Mouse (Mus musculus) liver, adult 2 months (tissue): ENCODE measurements around the gene Intu. TPM values are rescaled to one million over a fixed set of nuclear protein-coding genes. Genes with fewer than 3 reads are reported as not detected.

Source experiments
- DNase-seq: peaks from one replicate; pipeline ENCODE4 v3.0.0-alpha.2; 2011; ENCODE audit warnings: low read depth, low spot score; ENCODE audit errors: extremely low read depth
- H3K27ac ChIP-seq: fragments of 200-500 bp; replicated peaks from 2 replicates; pipeline ENCODE4 v1.5.1; 2012; ENCODE audit warnings: low read depth, mild to moderate bottlenecking, control low read depth, inconsistent platforms, low read length; ENCODE audit not compliant: insufficient read depth
- H3K27me3 ChIP-seq: fragments of 200-500 bp; 2 replicates; pipeline ENCODE4 v1.6.1; 2012; ENCODE audit warnings: mild to moderate bottlenecking, moderate library complexity, low read length, inconsistent platforms; ENCODE audit not compliant: control insufficient read depth, insufficient read depth
- H3K36me3 ChIP-seq: fragments of 200-500 bp; 2 replicates; pipeline ENCODE4 v1.6.1; 2012; ENCODE audit warnings: low read length, inconsistent platforms; ENCODE audit not compliant: control insufficient read depth, insufficient read depth
- H3K4me1 ChIP-seq: fragments of 200-500 bp; 2 replicates; pipeline ENCODE4 v1.6.1; 2011; ENCODE audit warnings: low read length; ENCODE audit not compliant: control insufficient read depth, insufficient read depth
- H3K4me3 ChIP-seq: fragments of 200-500 bp; 2 replicates; pipeline ENCODE4 v1.5.1; 2011; ENCODE audit warnings: low read depth, mild to moderate bottlenecking, control low read depth, low read length, moderate library complexity; ENCODE audit not compliant: insufficient read depth
- H3K79me2 ChIP-seq: fragments of 200-500 bp; 2 replicates; pipeline ENCODE4 v1.6.1; 2012; ENCODE audit warnings: inconsistent platforms, mild to moderate bottlenecking, low read length, moderate library complexity; ENCODE audit not compliant: control insufficient read depth, insufficient read depth
- H3K9ac ChIP-seq: fragments of 200-500 bp; 2 replicates; pipeline ENCODE4 v1.6.1; 2012; ENCODE audit warnings: low read depth, mild to moderate bottlenecking, control low read depth, inconsistent platforms, low read length
- CTCF ChIP-seq: fragments of 200-500 bp; IDR thresholded peaks from 2 replicates; pipeline ENCODE4 v1.5.1; 2011; ENCODE audit warnings: low read depth, low read length, control low read depth
- POLR2A ChIP-seq: fragments of 200-500 bp; IDR thresholded peaks from 2 replicates; pipeline ENCODE4 v1.6.1; 2011; ENCODE audit warnings: low read length, control low read depth; ENCODE audit not compliant: insufficient read depth; ENCODE audit errors: extremely low read depth
- WGBS: fragments of 180-500 bp; shearing (Covaris S2); methylation state at CpG from one replicate; pipeline ENCODE4 v1.1.7; 2018; 5-methylcytosine and 5-hydroxymethylcytosine counted together
- polyA plus RNA-seq: library from polyadenylated mRNA; depleted of rRNA; stranded (reverse); fragments of >200 nt; gene quantifications from 2 replicates; pipeline ENCODE4 v1.2.3, GENCODE M21; 2012
- total RNA-seq: library from RNA; depleted of rRNA; stranded (reverse); fragments of >200 nt; gene quantifications from 2 replicates; pipeline ENCODE4 v1.2.3, GENCODE M21; 2014

Gene Intu
- total and polyA plus RNA-seq, 2 experiments = 0.82 to 2.2 TPM

DNA sequence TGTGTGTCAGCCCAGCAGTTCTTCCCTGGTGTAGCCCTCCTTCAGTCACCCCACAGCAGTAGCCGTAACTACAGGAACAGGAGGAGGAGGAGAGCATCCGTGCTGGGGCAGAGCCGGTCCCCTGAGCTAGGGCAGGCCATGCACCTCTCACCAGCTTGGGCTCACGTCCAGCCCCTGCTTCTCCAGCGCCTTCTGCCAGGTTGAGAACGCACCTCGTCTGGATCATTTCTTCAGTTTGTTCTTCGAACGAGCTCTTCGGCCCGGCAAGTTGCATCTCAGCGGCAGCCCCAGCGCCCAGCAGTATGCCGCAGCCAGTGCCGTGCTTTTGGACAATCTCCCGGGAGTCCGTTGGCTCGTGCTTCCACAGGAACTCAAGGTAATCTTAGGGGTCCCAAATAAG, 152.1 kb downstream of the Intu start:
- Histone ChIP-seq H3K36me3 (no peaks in the 10 kb centered on the region), H3K27ac (no peak overlapping the region), H3K27me3 (no peaks in the 10 kb centered on the region), H3K9ac (no peak overlapping the region), H3K4me1 (0 out of 2 replicates have a peak, but pooled peaks cover 2% of the 10 kb centered on the region), H3K79me2 (no peaks in the 10 kb centered on the region), H3K4me3 (no peak overlapping the region)
- DNase-seq = no peak
- TF ChIP-seq POLR2A = no peak
- TF ChIP-seq CTCF = no peak
- 91% methylated on average over 18 of the region's 18 CpGs for WGBS

DNA sequence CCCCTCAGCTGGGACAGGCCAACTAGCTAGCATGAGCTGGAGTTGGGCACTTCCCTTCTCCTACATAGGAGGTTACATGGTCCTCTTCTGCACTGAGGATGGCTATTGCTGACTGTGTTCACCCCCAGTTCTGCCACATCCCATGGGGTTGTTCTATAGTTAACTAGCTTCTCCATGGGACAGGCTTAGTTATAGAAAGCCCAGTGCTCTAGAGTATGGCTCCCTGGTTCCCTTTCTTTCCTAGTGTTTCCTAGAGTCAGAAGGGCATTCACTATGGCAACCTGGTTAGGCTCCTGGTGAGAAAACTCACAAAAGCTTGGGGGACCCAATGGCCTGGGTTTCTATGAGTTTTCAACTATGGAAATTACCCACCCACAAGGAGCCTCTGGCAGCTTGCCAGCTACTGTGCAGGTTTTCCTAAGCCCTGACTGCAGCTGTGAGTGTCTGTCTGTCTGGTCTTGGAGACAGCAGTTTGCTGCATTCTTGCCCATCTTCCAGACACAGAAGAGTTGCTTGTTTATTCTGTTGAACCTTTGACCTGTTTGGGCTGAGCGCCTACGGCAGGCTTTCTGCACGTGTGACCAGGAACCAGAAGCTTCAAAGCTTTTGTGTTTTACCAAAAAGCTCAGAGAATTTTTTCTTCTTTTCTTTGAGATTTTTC, 154.9 kb downstream of the Intu start:
- peak; percentile 81 for DNase-seq
- no peaks in the 10 kb centered on the region for H3K36me3 ChIP-seq
- H3K4me3 ChIP-seq = no peak overlapping the region
- 19% methylated on average over 3 of the region's 3 CpGs for WGBS
- no peaks in the 10 kb centered on the region for H3K79me2 ChIP-seq
- H3K4me1 ChIP-seq = 0 out of 2 replicates have a peak, but pooled peaks cover 2% of the 10 kb centered on the region
- no peaks in the 10 kb centered on the region for H3K27me3 ChIP-seq
- H3K27ac ChIP-seq = no peak overlapping the region
- TF ChIP-seq CTCF (no peak), POLR2A (no peak)
- no peak overlapping the region for H3K9ac ChIP-seq

DNA sequence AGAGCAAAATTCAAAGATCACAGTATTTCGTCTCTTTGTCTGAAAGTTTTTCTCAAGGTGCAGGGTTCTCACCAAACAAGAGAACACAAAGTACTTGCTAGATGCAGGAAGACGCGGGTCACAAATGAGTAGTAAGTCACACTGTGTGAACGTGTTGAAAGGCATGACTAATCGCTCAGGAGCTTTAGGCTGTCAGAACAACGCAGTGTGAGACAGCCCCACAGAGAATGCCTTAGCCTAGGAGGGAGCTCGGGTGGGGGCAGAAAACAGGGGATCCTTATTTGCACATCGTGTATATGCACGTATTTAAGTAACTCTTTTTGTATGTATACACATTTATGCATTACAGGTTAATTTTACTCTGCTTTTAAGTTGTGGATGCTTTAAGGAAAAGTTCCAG, 155.8 kb downstream of the Intu start:
- DNase-seq = no peak
- Histone ChIP-seq H3K27me3 (no peaks in the 10 kb centered on the region), H3K79me2 (no peaks in the 10 kb centered on the region), H3K27ac (no peak overlapping the region), H3K9ac (no peak overlapping the region), H3K36me3 (no peaks in the 10 kb centered on the region), H3K4me3 (no peak overlapping the region), H3K4me1 (0 out of 2 replicates have a peak, but pooled peaks cover 2% of the 10 kb centered on the region)
- 86% methylated on average over 9 of the region's 9 CpGs for WGBS
- TF ChIP-seq CTCF = no peak
- no peak for TF ChIP-seq POLR2A

DNA sequence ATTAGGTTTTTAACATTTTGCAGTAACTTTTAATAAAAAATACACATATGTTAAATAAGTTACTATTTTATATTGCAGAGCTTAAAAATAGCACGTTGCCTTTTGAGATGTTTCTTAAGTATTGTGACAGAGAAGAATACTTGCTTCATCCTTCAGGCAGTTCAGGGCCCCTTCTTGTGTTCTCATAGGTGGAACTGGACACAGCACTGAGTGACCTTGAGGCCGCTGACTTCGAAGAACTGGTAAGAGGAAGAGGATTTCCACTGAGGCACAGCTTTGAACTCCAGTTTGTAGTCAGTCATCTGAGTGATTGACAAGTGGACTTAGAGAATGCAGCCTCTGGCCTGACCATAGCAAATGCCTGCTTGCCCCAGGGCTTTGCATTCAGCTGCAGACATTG, 156.5 kb downstream of the Intu start:
- no peak overlapping the region for H3K27ac ChIP-seq
- TF ChIP-seq CTCF = no peak
- TF ChIP-seq POLR2A = no peak
- 87% methylated on average over 3 of the region's 3 CpGs for WGBS
- 0 out of 2 replicates have a peak, but pooled peaks cover 2% of the 10 kb centered on the region for H3K4me1 ChIP-seq
- H3K4me3 ChIP-seq = no peak overlapping the region
- no peak for DNase-seq
- H3K9ac ChIP-seq = no peak overlapping the region
- H3K36me3 ChIP-seq = no peaks in the 10 kb centered on the region
- no peaks in the 10 kb centered on the region for H3K27me3 ChIP-seq
- no peaks in the 10 kb centered on the region for H3K79me2 ChIP-seq

DNA sequence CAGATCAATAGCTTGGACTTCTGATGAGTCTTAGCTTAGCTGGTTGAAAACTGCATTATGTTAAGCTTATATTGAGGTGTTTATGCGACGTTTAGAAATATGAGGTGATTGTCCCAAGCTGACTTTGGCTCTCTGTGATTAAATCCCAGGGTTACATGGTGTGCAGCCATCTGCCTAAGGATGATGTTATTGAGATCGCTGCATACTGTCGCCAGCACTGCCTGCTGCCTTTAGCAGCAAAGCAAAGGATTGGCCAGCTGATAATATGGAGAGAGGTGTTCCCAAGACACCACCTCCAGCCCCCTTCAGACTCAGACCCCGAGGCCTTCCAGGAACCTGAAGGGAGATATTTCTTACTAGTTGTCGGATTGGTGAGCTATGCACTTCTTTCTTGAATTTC, 160.5 kb downstream of the Intu start:
- WGBS = 93% methylated on average over 6 of the region's 6 CpGs
- TF ChIP-seq POLR2A = no peak
- no peak for TF ChIP-seq CTCF
- Histone ChIP-seq H3K9ac (no peak overlapping the region), H3K36me3 (no peaks in the 10 kb centered on the region), H3K27me3 (no peaks in the 10 kb centered on the region), H3K79me2 (no peaks in the 10 kb centered on the region), H3K27ac (no peak overlapping the region), H3K4me1 (no peaks in the 10 kb centered on the region), H3K4me3 (no peak overlapping the region)
- no peak for DNase-seq

DNA sequence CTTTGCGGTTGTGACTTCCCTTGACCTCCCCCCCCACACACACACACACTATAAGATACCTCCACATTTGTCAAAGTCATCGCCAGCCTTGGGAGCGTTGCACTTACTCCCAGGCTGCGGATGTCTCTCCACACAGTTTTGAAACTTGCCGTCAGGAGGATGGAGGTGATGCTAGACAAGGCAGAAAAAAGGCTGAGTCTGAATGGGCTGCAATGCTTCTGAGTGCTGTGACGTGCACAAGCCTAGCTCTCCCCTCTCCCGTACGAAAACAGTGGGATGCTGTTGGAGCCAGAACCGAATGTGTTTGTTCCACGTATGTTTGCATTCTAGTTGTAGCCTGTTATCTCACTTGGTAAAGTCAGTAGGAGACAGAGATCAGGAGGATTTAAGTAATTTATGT, 162.3 kb downstream of the Intu start:
- Histone ChIP-seq H3K4me3 (no peak overlapping the region), H3K4me1 (no peaks in the 10 kb centered on the region), H3K27ac (no peak overlapping the region), H3K27me3 (no peaks in the 10 kb centered on the region), H3K36me3 (no peaks in the 10 kb centered on the region), H3K9ac (no peak overlapping the region), H3K79me2 (no peaks in the 10 kb centered on the region)
- 90% methylated on average over 10 of the region's 10 CpGs for WGBS
- TF ChIP-seq CTCF (no peak), POLR2A (no peak)
- DNase-seq = no peak
